Mouse (Mus musculus) left cerebral cortex, postnatal 25 days (tissue): ENCODE data around the gene Lyar. TPM values are rescaled to one million over a fixed set of nuclear protein-coding genes. Genes with fewer than 3 reads are reported as not detected.

Source experiments
- total RNA-seq, 2 experiments: library from RNA; stranded (reverse); gene quantifications; 2 replicates each; pipeline ENCODE4 v1.2.3; 2021

Lyar gene
- total RNA-seq, 2 experiments from 2014 or later: 11.0 to 11.9 TPM

Other genes starting within 250 kb of the Lyar start
- 10 to 100 TPM; 36.4 to 41.1 TPM for gene Stx18, start 181.7 kb upstream of the Lyar start, total RNA-seq
- gene Nsg1, start 60.6 kb upstream of the Lyar start, total RNA-seq: 100 to 1,000 TPM; 449 to 509 TPM
- 10 to 100 TPM; 16.0 to 22.7 TPM for gene Zbtb49, start within 50 bp of the Lyar start, total RNA-seq
- 10 to 100 TPM; 35.8 to 37.4 TPM for gene Tmem128, start 39.7 kb downstream of the Lyar start, total RNA-seq
- gene Otop1, start 55.5 kb downstream of the Lyar start, total RNA-seq: not detected
- 1 to 10 TPM; 1.3 to 1.6 TPM for gene Drd5, start 98.9 kb downstream of the Lyar start, total RNA-seq